Mouse (Mus musculus) Muller cell, postnatal 12 days (primary cell): ENCODE results near the gene Gm13272.
"Not testable (repeated sequence)": the region's sequence is repeated elsewhere in the genome, so short reads cannot be mapped to it uniquely, and the experiment has no call there.

Experiments used
- DNase-seq: peaks from one replicate; pipeline ENCODE4 v3.0.0-alpha.2; 2015; ENCODE audit errors: inconsistent ontology term

The Gm13272 gene

GRCm38 (mm10) chr4:88785409-88785808 lies 5.8 kb downstream of the Gm13272 start, which contains the start of gene Gm13276:
Gm13276 (plus strand) TSS chr4:88785709.
- not testable (repeated sequence) for DNase-seq

GRCm38 (mm10) chr4:88788402-88788801 lies 8.8 kb downstream of the Gm13272 start, which contains the start of gene Gm13277:
Gm13277 (plus strand) TSS chr4:88788632.
- DNase-seq, result not testable (repeated sequence)

DNA sequence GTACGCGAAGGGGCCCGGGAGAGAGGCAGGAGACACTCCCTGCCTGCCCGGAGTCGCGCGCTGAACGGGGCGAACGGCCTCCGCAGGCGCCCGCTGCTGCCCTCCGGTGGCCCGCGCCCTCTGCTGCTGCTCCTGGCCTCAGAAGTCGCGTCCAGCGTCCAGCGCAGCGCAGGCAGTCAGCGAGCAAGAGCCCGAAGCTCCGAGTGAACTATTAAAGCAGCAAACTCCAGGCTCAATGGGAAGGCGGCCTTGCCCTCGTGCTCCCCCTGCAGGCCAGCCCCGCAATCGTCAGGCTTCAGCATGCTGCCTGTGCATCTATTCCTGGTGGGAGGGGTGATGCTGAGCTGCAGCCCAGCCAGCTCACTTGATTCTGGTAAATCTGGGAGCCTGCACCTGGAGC lies 11.6 kb downstream of the Gm13272 start, which contains the start of gene Gm13278:
TSS of gene Gm13278 (plus strand) at position 301 of the 400 bp plus-strand sequence.
- not testable (repeated sequence) for DNase-seq

DNA sequence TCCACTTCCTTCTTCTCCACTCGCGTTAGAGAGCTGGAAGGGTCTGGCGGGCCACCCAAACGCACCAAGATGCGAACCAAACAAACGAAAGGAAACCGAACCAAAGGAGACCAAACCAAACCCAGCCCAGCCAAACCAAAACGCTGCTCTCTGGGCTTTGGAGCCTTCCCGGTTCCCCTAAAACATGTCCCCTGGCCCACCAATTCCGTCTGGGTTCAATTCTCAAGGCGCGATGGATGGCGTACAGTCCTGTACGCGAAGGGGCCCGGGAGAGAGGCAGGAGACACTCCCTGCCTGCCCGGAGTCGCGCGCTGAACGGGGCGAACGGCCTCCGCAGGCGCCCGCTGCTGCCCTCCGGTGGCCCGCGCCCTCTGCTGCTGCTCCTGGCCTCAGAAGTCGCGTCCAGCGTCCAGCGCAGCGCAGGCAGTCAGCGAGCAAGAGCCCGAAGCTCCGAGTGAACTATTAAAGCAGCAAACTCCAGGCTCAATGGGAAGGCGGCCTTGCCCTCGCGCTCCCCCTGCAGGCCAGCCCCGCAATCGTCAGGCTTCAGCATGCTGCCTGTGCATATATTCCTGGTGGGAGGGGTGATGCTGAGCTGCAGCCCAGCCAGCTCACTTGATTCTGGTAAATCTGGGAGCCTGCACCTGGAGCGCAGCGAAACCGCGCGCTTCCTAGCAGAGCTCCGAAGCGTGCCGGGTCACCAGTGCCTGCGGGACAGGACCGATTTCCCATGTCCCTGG lies 14.5 kb downstream of the Gm13272 start, which contains the start of gene Gm13275:
TSS of gene Gm13275 (plus strand) at position 552 of the 740 bp plus-strand sequence.
- not testable (repeated sequence) for DNase-seq

GRCm38 (mm10) chr4:88797097-88797496 lies 17.4 kb downstream of the Gm13272 start, which contains the start of gene Gm13279:
Gm13279 (plus strand) TSS chr4:88797397.
- DNase-seq, result not testable (repeated sequence)

DNA sequence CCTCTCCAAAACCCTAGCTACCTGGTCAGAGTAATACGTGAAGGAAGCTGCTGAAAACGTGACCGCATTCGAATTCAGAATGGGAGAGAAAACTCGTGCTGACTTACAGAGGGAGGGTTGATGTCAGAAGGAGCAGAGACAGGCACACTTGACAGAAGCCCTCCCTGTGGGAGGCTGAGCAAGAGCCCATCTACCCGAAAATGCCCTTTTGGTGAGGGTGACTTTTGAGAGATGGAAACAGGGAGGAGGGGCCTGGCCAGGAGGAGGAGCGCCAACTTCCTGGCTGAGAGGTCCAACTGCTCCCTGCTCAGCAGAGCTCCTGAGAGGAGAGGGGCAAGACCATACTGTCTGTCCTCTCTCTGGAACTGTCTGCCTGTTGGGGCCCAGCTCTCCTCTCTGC lies 19.7 kb downstream of the Gm13272 start, which contains the start of gene Gm13285:
TSS of gene Gm13285 (plus strand) at position 301 of the 400 bp plus-strand sequence.
- not testable (repeated sequence) for DNase-seq

DNA sequence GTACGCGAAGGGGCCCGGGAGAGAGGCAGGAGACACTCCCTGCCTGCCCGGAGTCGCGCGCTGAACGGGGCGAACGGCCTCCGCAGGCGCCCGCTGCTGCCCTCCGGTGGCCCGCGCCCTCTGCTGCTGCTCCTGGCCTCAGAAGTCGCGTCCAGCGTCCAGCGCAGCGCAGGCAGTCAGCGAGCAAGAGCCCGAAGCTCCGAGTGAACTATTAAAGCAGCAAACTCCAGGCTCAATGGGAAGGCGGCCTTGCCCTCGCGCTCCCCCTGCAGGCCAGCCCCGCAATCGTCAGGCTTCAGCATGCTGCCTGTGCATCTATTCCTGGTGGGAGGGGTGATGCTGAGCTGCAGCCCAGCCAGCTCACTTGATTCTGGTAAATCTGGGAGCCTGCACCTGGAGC lies 23.3 kb downstream of the Gm13272 start, which contains the start of gene Gm13287:
TSS of gene Gm13287 (plus strand) at position 301 of the 400 bp plus-strand sequence.
- not testable (repeated sequence) for DNase-seq

DNA sequence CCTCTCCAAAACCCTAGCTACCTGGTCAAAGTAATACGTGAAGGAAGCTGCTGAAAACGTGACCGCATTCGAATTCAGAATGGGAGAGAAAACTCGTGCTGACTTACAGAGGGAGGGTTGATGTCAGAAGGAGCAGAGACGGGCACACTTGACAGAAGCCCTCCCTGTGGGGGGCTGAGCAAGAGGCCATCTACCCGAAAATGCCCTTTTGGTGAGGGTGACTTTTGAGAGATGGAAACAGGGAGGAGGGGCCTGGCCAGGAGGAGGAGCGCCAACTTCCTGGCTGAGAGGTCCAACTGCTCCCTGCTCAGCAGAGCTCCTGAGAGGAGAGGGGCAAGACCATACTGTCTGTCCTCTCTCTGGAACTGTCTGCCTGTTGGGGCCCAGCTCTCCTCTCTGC lies 25.6 kb downstream of the Gm13272 start, which contains the start of gene Gm13288:
TSS of gene Gm13288 (plus strand) at position 301 of the 400 bp plus-strand sequence.
- not testable (repeated sequence) for DNase-seq

DNA sequence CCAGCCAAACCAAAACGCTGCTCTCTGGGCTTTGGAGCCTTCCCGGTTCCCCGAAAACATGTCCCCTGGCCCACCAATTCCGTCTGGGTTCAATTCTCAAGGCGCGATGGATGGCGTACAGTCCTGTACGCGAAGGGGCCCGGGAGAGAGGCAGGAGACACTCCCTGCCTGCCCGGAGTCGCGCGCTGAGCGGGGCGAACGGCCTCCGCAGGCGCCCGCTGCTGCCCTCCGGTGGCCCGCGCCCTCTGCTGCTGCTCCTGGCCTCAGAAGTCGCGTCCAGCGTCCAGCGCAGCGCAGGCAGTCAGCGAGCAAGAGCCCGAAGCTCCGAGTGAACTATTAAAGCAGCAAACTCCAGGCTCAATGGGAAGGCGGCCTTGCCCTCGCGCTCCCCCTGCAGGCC lies 26.1 kb downstream of the Gm13272 start:
- DNase-seq, result not testable (repeated sequence)

DNA sequence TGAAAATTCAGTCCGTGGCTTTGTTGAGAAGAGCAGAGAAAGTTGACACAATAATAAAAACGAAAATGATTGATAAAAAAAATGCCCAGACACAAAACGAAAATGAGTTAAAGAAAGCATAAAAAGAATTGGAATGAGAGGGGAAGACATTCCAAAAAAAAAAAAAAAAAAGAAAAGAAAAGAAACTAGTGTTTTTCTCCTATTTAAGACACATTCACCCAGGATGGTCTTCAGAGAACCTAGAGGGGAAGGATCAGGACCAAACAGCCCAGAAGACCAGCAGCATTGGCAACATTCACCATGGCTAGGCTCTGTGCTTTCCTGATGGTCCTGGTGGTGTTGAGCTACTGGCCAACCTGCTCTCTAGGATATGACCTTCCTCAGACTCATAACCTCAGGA lies 36.3 kb downstream of the Gm13272 start, which contains the start of gene Ifna7:
TSS of gene Ifna7 (plus strand) at position 301 of the 400 bp plus-strand sequence.
- DNase-seq, result no peak

DNA sequence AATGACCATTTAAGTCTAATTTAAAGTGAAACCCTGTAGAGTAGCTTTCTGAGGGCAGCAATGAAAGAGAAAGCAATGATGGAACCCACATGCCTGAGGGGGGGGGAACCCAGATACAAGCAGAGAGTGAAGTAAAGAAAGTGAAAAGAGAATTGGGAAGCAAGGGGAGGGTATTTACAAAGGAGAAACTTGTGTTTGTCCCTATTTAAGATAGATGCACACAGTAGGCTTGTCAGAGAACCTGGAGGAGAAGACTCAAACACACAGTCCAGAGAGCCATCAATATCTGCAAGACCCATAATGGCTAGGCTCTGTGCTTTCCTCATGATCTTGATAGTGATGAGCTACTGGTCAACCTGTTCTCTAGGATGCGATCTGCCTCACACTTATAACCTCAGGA lies 40.0 kb downstream of the Gm13272 start, which contains the start of gene Ifna11:
TSS of gene Ifna11 (plus strand) at position 301 of the 400 bp plus-strand sequence.
- DNase-seq, result no peak

- DNase-seq, result no peak
Measured at GRCm38 (mm10) chr4:88822995-88823394, 43.3 kb downstream of the Gm13272 start.

DNA sequence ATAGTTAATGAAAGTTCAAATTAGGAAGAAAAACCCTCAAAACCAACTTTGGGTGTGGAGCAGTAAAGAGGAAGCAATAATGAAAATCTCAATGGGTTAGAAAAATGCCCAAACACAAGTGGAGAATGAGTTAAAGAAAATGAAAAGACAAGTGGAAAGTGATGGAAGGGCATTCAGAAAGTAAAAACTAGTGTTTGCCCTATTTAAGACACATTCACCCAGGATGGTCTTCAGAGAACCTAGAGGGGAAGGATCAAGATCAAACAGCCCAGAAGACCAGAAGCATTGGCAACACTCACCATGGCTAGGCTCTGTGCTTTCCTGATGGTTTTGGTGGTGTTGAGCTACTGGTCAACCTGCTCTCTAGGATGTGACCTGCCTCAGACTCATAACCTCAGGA lies 47.5 kb downstream of the Gm13272 start, which contains the start of gene Ifna6:
TSS of gene Ifna6 (plus strand) at position 301 of the 400 bp plus-strand sequence.
- not testable (repeated sequence) for DNase-seq
